Mouse (Mus musculus) megakaryocyte-erythroid progenitor cell, adult 5-6 weeks (primary cell): Measurements from ENCODE around the gene Tet2. TPM values are rescaled to one million over a fixed set of nuclear protein-coding genes. Genes with fewer than 3 reads are reported as not detected.
"Not testable (repeated sequence)": the region's sequence is repeated elsewhere in the genome, so short reads cannot be mapped to it uniquely, and the experiment has no call there.

Experiments
- ATAC-seq: replicated peaks from 2 replicates; pipeline ENCODE4 v1.8.0; 2016; ENCODE audit warnings: mild to moderate bottlenecking, inconsistent platforms; ENCODE audit not compliant: severe bottlenecking, poor library complexity, low FRiP score, low TSS enrichment
- total RNA-seq, 2 experiments: library from RNA; stranded (forward) in 1 of 2; stranded (reverse) in 1 of 2; fragments of 200-1000, 215-1000 nt in 1 of 2; fragments of >200 nt in 1 of 2; fragmentation: Nextera tagmentation in 1 of 2; gene quantifications; 2 replicates each; pipeline ENCODE4 v1.2.3; 2014 to 2017

Tet2 gene
- total RNA-seq, 2 experiments from 2014 or later: 29.9 to 38.7 TPM

DNA sequence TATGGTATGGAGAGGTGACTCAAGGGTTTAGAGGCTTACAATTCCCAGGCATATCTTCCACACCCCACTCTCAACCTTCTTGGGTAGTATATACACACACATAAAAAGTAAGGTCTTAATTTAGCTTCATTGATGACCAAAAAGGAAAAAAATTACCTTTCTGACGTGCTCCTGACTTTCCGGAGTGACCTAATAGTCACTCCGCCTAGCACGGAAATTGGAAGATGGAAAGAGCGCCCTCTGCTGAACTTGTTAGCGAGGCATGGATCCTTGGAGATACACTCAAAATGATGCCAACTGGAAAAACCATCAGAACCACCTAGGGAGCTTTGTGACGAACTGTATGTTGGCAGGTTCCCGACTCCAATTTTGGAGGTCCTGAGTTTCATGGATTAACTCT is 7.0 kb upstream of the Tet2 start:
- ATAC-seq: no peak

DNA sequence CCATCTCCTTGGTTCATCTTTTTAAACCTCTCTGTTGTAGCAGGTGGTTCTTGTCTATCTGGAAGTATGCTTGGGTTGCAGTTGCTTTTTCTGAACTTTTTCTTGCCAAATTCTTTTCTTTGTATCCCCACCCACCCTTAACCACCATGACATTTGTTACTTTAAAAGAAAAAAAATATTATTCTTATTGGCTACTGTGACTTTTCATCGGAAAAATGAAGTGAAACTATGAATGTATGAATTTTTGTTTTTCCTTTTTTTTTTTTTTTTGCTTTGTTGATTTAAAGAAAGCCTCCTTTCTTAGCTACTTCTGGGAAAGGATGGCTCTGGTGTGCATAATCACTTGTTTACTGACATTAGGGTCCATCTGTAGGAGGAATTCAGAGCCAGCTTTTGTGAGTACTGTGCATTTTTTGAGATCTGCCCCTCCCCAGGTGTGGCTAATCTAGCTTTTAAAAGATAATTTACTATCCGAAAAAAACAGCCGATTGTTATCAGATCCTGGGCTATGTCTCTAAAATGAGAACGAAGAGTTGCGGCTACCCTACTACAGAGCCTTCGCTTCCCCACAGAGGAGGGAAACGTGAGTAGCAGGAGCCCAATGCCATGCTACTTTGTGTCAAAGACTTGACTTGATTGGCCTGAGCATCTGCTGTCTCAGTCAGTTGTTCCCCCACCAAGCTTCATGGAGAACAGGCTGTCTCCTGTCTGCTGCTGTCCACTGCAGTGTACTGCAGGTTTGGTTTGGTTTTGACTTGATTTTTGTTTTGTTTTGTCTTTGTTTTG is 4.6 kb upstream of the Tet2 start:
- peak; percentile 43; the same call in 1 of the 2 replicates for ATAC-seq

DNA sequence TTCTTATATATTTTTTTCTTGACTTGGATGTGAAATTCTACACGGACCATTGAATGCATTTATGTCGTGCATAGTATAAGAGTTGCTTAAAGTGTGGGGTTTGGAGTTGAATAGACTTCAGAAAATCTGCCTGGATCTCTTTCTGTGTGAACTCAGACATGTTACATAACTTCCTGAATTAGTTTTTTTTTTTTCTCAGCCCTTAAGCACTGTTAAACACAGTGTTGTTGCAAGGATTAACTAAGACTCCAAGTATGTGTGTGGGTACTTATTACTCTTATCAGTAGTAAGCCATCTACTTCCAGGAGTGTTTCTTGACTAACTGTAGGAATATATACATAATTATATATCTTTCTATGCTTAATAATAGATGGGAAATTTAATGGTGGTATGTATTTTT is 3.7 kb upstream of the Tet2 start:
- ATAC-seq: no peak

DNA sequence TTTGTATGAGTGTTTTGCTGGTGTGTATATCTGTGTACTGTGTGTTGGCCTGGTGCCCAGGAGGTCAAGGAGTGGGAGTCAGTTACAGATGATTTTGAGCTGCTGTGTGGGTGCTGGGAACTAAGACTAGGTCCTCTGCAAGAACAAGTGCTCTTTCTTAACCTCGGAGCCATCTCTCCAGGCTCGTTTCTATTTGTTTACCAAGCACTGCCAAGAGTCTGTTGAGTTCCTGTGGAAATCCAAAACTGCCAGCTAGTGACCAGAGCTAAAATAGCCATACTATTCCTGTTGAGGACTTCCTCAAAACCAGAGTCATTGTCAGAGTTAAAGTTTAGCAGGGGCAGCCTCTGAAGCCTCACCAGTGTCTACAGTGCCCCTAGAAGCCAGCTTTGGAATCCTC is 1.9 kb upstream of the Tet2 start:
- ATAC-seq: no peak

DNA sequence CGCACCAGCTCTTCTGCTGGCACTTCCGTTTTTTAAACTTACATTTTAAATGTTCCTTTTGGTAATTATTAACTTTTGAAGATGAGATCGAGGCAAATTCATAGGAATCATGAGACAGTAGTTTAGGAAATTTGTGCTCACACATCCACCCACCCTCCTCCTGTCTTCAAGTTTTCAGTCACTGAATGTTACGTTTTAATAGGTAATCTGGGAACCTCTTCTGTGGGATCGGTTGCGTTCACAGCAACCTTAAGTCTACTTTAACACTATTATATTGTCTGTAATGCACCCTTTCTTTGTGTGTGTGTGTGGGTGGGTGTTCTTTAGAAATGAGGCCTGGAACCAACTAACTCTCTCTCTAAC is 346 bp upstream of the Tet2 start:
- no peak for ATAC-seq

DNA sequence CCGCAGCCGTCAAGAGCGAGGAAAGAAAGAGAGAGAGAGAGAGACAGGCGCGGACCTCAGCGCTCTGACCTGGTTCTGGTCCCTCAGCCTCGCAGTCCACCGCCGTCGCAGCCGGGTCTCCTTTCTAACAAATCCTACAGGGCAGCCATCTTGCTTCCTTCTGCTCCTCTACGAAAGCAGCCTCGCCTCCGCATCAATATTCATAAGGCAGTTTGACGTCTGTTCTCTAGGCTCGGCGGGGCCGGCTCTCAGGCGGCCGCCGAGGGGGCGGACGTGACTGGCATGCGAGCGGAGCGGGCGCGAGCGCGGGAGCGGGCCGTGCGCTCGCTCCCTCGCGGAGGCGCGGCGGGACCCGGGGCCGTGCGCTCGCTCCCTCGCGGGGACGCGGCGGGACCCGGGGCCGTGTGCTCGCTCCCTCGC is 798 bp downstream of the Tet2 start:
- peak; percentile 92 for ATAC-seq

DNA sequence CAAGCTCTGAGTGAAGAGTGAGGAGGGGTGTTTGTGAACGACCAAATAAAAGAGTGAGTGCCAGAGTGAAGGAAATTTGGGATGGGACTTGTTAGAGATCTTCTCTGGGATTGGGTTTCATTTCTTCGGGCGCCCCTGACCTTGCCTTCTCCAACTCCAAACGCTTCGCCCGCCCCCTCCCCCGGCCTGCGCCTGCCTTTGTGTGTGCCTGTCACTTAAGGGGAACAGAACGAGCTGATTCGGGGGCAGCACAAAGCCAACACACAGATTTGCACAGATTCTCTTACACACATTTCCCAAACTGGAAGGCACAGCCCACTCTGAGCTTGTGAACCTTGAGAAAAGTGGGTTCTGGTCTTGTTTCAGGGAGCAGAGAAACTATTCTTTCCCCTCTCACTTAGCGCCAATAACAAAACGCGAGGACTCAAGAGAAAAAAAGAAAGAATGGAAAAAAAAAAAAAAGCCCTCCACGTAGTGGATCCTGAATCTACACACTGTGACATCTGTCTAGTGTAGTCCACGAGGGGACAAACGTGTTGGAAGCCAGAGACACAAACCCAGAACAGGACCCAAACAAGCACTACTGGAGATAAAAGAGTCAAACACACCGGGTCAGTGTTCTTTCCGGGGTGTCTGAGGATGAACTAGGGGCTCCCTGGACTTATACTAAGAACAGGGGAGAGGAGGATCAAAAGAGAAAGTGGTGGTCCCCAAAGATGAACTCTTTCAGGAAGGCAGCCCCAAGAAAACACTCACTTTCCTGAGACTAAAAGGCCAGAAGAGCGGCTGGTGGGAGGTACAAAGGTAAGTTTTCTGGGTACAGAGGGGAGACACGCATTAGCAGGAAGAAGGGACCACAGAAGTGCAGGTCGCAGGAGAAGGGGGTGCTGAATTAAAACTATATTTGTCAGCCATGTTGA is 1.6 kb downstream of the Tet2 start:
- ATAC-seq: peak; percentile 17; the same call in 1 of the 2 replicates

DNA sequence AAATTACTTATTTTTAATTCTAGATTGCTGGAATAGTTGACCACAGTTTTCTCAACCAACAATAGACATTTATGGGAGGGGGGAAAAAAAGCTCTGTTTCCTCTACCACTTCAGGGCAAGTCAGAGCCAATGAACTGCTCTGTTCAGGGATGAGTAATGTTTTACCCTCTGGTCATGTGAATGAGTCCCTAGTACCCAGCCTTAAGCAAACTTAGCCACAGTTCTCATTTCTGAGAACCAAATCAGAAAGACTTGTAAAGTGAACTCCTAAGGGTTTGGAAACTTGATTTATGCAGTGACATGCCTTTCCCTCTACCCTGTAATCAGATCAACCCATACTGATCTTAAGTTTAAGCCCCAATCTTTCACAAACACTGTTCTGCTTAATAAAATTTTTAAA is 2.9 kb downstream of the Tet2 start:
- no peak for ATAC-seq

DNA sequence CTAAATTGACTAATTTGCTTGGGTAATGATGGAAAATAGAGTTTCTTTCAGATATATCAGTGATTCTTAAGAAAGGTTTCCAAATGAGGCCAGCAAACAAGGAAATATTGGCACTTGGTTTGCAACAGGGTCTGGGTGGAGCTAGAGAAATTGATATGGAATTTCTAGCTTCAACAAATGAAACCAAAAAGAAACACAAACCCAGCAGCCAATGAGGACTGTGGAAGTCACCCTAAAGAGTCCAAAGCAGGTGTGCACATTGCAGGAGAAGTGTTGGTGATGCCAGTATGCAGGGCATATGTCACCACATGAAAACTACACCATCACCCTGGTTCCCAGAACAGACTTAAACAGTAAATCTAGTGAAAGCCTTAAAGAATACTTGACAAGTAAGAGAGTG is 3.9 kb downstream of the Tet2 start:
- no peak for ATAC-seq

DNA sequence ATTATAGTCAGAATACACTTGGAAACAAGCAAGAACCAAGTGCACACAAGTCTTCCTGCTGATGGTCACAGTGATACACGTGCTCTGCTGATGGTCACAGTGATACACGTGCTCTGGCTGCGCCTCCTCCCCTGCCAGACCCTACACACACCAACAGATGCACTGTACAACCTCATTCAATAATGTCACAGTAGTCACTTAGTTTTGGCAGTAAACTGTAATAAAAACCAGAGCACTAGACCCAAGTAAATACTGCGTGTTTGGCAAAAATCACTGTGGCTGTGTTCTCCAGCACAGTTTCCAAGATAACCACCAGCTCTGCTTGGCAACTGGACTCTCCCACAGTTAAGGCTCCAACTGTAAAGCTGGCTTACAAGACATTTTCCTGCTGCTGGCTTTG is 4.9 kb downstream of the Tet2 start:
- ATAC-seq: no peak

DNA sequence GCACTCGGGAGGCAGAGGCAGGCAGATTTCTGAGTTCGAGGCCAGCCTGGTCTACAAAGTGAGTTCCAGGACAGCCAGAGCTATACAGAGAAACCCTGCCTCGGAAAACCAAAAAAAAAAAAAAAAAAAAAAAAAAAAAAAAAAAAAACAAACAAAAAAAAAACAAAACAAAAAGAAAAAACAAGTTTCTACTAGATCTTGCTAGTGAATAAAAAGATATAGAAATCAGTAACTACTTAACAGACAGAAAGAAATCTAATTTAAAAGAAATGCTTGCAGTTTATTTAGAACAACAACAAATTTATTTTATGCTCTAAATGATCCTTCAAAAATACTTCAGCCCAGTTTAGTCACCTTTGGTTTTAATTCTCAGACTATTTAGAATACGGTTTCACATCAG is 6.4 kb downstream of the Tet2 start:
- ATAC-seq: not testable (repeated sequence)

DNA sequence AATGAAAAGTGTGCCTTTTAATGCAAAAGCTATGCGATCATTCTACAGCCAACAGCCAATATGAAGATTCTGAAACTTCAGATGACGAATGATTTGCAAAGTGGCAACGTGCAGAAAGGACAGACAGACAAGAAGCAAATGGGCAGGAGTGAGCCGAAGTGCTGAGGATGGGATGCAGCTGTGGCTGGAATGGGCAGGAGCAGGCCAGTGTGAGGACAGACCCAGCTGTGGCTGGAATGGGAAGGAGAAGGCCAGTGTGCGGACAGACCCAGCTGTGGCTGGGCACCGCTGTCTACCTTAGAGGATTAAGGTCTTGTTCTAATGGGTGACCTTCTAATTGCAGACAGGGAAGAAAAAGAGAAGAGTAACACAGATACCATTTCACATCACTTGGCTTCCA is 9.3 kb downstream of the Tet2 start:
- no peak for ATAC-seq

DNA sequence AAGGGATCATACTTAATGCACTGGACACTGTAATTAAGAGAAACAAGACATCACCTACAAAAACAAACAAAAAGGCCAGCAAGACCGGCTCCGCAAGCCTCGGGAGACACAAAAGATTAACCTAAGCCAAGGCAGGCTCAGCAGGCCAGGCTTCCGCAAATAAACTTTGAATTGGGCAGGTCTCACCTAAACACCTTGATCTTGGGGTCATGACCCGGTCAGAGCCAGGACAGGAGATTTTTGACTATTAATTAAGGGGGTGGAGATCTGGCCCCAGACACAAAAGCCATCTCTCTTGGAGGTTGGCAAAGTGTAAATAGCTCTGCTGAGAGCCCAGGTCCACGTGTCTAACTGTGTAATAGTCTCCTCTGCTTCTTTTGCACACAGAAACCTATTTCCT is 10.9 kb downstream of the Tet2 start:
- ATAC-seq: no peak

DNA sequence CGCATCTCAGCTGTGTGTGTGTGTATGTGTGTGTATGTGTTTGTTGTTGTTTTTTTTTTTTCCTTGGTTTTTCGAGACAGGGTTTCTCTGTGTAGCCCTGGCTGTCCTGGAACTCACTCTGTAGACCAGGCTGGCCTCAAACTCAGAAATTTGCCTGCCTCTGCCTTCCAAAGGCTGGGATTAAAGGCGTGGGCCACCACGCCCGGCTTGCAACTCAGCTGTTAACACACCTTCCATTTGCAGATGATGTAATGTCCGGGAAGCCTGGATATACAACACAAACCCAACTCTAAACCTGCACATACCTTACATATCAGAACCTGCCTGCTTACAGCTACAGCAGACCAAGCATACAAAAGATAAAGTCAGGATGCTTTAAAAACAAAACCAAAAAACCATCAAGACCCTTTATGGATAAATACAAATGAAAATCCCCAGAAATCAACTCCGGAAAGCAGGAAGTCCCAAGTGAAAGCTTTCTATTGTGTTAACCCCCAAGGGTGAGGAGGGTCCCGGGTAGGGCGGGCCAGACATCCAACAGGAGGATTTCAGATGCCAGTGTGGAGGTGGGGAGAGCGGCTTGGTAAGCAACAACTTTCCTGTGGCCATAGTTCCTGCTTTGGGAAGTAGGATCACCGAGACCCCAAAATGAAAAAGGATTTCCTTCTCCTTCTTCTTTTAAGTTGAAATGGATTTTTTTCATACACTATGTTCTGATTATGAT is 11.5 kb downstream of the Tet2 start:
- ATAC-seq: no peak

DNA sequence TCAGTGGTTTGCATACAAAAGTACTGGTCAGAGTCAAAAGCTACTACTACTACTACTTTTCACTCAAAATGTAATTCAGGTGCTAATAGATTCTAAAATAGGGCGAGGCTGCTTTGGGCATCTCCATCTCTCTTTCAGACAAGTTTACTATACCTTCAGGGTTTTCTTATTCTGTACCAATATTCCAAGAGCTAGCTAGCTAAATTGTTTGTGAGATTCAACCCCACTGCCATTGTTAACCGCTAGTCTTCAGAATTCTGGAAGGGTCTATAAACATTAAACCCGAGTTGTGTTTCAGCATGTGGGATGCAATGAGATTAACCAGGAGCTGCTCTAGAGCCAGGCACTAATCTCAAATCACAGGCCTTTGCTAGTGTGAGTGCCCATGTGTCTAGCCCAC is 12.1 kb downstream of the Tet2 start:
- no peak for ATAC-seq

DNA sequence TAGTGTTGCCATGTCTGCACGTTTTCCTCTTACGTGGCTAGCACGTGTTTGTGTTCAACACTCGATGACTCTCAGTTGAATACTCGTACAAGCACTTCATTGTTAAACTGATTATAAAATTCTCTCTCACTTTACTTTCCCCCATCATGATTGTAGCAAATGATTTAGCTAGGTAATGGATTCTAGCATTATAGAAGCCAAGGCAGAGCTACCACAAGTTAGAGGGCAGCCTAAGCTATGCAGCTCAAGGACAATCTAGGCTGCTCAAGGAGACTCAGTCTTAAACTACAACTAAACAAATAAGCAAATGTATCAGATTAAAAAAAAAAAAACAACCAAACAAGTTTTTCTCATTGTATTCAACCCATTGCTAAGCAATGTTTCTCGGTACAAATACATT is 12.7 kb downstream of the Tet2 start:
- ATAC-seq: no peak

DNA sequence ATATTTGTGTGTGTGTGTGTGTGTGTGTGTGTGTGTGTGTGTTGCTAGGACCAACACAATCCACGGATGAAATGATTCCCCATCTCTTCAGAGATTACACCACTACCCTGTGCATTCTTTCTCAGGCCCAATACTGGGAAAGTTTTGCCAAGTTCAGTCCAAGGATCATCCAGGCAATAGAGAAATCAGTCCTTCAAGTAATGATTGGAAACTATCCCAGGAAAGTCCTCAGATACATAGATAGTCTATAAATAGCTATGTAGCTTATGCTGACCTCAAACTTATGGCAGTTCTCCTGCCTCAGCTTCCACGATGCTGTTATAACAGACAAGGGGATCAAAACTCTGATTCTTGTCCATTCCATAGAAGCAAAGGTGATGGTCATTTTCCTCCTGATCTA is 13.8 kb downstream of the Tet2 start:
- no peak for ATAC-seq

DNA sequence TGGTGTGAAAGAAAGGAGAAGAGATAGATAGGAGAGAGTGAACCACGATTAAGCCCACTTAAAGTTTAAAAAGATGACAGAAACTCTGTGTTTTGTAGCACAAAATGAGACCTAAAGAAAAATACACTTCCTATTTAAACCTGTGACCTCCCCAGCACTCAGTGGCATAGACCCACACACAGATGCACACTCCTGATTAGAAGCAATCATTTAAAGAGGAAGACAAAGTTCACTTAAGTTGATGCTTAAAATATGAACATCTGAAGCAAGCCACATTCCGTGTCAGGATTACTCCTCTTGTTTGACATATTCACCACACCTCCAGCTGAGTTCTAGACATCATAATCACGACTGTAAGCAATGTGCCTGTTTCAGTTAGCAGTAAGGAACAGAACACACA is 14.3 kb downstream of the Tet2 start:
- ATAC-seq: peak; percentile 47

DNA sequence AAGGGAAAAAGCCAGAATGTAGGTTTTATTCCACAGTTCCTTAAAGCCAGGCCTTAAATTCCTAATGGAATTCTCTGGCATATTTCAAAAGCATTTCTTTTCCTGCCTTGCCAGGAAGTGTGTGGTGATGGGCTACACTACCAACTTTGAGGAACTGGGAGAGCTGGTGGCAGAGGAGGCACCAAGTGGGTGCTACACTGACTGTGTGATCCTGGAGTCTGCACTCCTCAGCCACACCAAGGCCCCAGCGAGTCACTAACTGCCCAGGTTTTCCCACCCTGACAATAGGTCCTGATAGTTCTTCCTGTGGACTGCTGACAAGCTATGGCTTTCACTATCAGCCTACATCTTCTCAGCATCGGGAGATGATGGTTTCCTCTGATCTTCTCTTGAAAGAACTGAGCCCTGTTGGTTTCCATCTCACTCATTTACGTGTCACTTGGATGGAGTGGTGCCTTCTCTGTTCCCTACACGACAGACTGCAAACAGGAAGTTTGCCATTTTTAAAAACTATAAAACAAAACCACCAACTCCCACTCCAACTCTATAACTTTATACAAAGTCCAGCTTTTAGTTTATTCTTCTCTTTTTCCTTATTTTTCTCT is 18.7 kb downstream of the Tet2 start:
- ATAC-seq: peak; percentile 47; the same call in 1 of the 2 replicates

DNA sequence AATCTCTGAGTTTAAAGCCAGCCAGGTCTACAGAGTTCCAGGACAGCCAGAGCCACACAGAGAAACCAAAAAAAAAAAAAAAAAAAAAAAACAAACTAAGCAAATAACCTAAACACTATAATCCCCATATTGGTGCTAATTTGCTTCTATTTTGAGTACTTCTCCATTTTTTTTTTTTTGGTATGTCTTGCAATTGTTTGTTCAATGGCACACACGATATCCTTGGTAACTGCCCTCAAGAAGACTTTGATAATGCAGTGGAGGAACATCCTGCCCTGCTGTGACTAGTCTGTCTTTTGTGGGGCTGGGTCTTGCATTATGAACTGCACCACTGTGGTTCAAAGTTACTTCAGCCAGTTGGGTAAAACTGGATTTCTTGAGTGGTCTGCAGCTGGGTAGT is 19.4 kb downstream of the Tet2 start:
- ATAC-seq: peak; percentile 32; the same call in 1 of the 2 replicates
